Mouse (Mus musculus): ENCODE results near the gene Hs3st4. TPM values are rescaled to one million over a fixed set of nuclear protein-coding genes. Genes with fewer than 3 reads are reported as not detected.

Hs3st4 gene
- polyA plus RNA-seq, 2 experiments = not detected

- ATAC-seq (ENCODE audit: insufficient read depth) (no peak), DNase-seq (ENCODE audit: low read depth in 3 of 3, low spot score in 3 of 3) (no peak)
- Histone ChIP-seq H3K27ac (no peak overlapping the region), H3K27me3 (ENCODE audit: control insufficient read depth, insufficient read depth, low read length) (no peaks in the 10 kb centered on the region), H3K4me2 (ENCODE audit: low read depth) (no peak overlapping the region), H3K4me3 (ENCODE audit: insufficient read depth in 1 of 2, low read depth in 2 of 2, low read length in 2 of 2) (no peak overlapping the region), H3K4me1 (replicated peaks; ENCODE audit: control insufficient read depth in 2 of 2, insufficient read depth in 2 of 2, low read length in 1 of 2) (no peaks in the 10 kb centered on the region), H3K9ac (replicated peaks) (no peak overlapping the region), H3K9me3 (ENCODE audit: control insufficient read depth, low read length) (no peaks in the 10 kb centered on the region), H3K36me3 (replicated peaks; ENCODE audit: control insufficient read depth, insufficient read depth, low read depth) (no peaks in the 10 kb centered on the region)
- TF ChIP-seq CTCF (IDR thresholded peaks at IDR 0.05; ENCODE audit: low read depth) (no peak), EP300 (IDR thresholded peaks at IDR 0.05; ENCODE audit: low read depth) (no peak)
These were observed 288.1 kb downstream of the Hs3st4 start for GRCm38 (mm10) chr7:124270734-124271133.

GRCm38 (mm10) chr7:124289873-124290272 is 307.2 kb downstream of the Hs3st4 start:
- Histone ChIP-seq H3K4me2 (ENCODE audit: low read depth) (no peak overlapping the region), H3K36me3 (replicated peaks; ENCODE audit: control insufficient read depth, insufficient read depth, low read depth) (no peaks in the 10 kb centered on the region), H3K27me3 (ENCODE audit: control insufficient read depth, insufficient read depth, low read length) (no peaks in the 10 kb centered on the region), H3K4me1 (replicated peaks; ENCODE audit: control insufficient read depth in 2 of 2, insufficient read depth in 2 of 2, low read length in 1 of 2) (no peaks in the 10 kb centered on the region), H3K9ac (replicated peaks) (no peak overlapping the region), H3K9me3 (ENCODE audit: control insufficient read depth, low read length) (no peaks in the 10 kb centered on the region), H3K4me3 (ENCODE audit: insufficient read depth in 1 of 2, low read depth in 2 of 2, low read length in 2 of 2) (no peak overlapping the region), H3K27ac (no peak overlapping the region)
- ATAC-seq (ENCODE audit: insufficient read depth) (no peak), DNase-seq (ENCODE audit: low read depth in 3 of 3, low spot score in 3 of 3) (no peak)
- no peak for TF ChIP-seq EP300 (IDR thresholded peaks at IDR 0.05; ENCODE audit: low read depth)
- no peak for TF ChIP-seq CTCF (IDR thresholded peaks at IDR 0.05; ENCODE audit: low read depth)
- 57% methylated on average over 6 of the region's 6 CpGs for WGBS (ENCODE audit: insufficient replicate concordance)

- Histone ChIP-seq H3K9ac (replicated peaks) (no peak overlapping the region), H3K36me3 (replicated peaks; ENCODE audit: control insufficient read depth, insufficient read depth, low read depth) (no peaks in the 10 kb centered on the region), H3K9me3 (ENCODE audit: control insufficient read depth, low read length) (no peaks in the 10 kb centered on the region), H3K4me2 (ENCODE audit: low read depth) (no peak overlapping the region), H3K27me3 (ENCODE audit: control insufficient read depth, insufficient read depth, low read length) (no peaks in the 10 kb centered on the region), H3K27ac (no peak overlapping the region), H3K4me1 (replicated peaks; ENCODE audit: control insufficient read depth in 2 of 2, insufficient read depth in 2 of 2, low read length in 1 of 2) (no peaks in the 10 kb centered on the region), H3K4me3 (ENCODE audit: insufficient read depth in 1 of 2, low read depth in 2 of 2, low read length in 2 of 2) (no peak overlapping the region)
- DNase-seq (ENCODE audit: low read depth in 3 of 3, low spot score in 3 of 3) (no peak), ATAC-seq (ENCODE audit: insufficient read depth) (no peak)
- 67% methylated on average over 4 of the region's 4 CpGs for WGBS (ENCODE audit: insufficient replicate concordance)
- TF ChIP-seq CTCF (IDR thresholded peaks at IDR 0.05; ENCODE audit: low read depth) = no peak
- no peak for TF ChIP-seq EP300 (IDR thresholded peaks at IDR 0.05; ENCODE audit: low read depth)
These were observed 336.8 kb downstream of the Hs3st4 start for GRCm38 (mm10) chr7:124319451-124319850.

- Histone ChIP-seq H3K4me3 (ENCODE audit: insufficient read depth in 1 of 2, low read depth in 2 of 2, low read length in 2 of 2) (no peak overlapping the region), H3K9me3 (ENCODE audit: control insufficient read depth, low read length) (no peaks in the 10 kb centered on the region), H3K27ac (no peak overlapping the region), H3K4me2 (ENCODE audit: low read depth) (no peak overlapping the region), H3K4me1 (replicated peaks; ENCODE audit: control insufficient read depth in 2 of 2, insufficient read depth in 2 of 2, low read length in 1 of 2) (no peaks in the 10 kb centered on the region), H3K36me3 (replicated peaks; ENCODE audit: control insufficient read depth, insufficient read depth, low read depth) (no peaks in the 10 kb centered on the region), H3K27me3 (ENCODE audit: control insufficient read depth, insufficient read depth, low read length) (no peaks in the 10 kb centered on the region), H3K9ac (replicated peaks) (no peak overlapping the region)
- WGBS (ENCODE audit: insufficient replicate concordance) = 59% methylated on average over 1 of the region's 1 CpGs
- TF ChIP-seq CTCF (IDR thresholded peaks at IDR 0.05; ENCODE audit: low read depth) = no peak
- no peak for TF ChIP-seq EP300 (IDR thresholded peaks at IDR 0.05; ENCODE audit: low read depth)
- ATAC-seq (ENCODE audit: insufficient read depth) = no peak
- no peak for DNase-seq (ENCODE audit: low read depth in 3 of 3, low spot score in 3 of 3)
These were observed 353.0 kb downstream of the Hs3st4 start for GRCm38 (mm10) chr7:124335635-124336034.

- Histone ChIP-seq H3K27me3 (ENCODE audit: control insufficient read depth, insufficient read depth, low read length) (no peaks in the 10 kb centered on the region), H3K4me1 (replicated peaks; ENCODE audit: control insufficient read depth in 2 of 2, insufficient read depth in 2 of 2, low read length in 1 of 2) (no peaks in the 10 kb centered on the region), H3K27ac (no peak overlapping the region), H3K4me3 (ENCODE audit: insufficient read depth in 1 of 2, low read depth in 2 of 2, low read length in 2 of 2) (no peak overlapping the region), H3K9ac (replicated peaks) (no peak overlapping the region), H3K36me3 (replicated peaks; ENCODE audit: control insufficient read depth, insufficient read depth, low read depth) (no peaks in the 10 kb centered on the region), H3K4me2 (ENCODE audit: low read depth) (no peak overlapping the region), H3K9me3 (ENCODE audit: control insufficient read depth, low read length) (no peaks in the 10 kb centered on the region)
- no peak for DNase-seq (ENCODE audit: low read depth in 3 of 3, low spot score in 3 of 3)
- 56% methylated on average over 3 of the region's 3 CpGs for WGBS (ENCODE audit: insufficient replicate concordance)
- TF ChIP-seq CTCF (IDR thresholded peaks at IDR 0.05; ENCODE audit: low read depth) (no peak), EP300 (IDR thresholded peaks at IDR 0.05; ENCODE audit: low read depth) (no peak)
- no peak for ATAC-seq (ENCODE audit: insufficient read depth)
These were observed 358.8 kb downstream of the Hs3st4 start for GRCm38 (mm10) chr7:124341510-124341909.

Data from liver, embryonic 14.5 days (tissue).